Mouse (Mus musculus) small intestine, adult 2 months (tissue): ENCODE data around the gene Slc35f1. TPM values are rescaled to one million over a fixed set of nuclear protein-coding genes. Genes with fewer than 3 reads are reported as not detected.

Experiments
- H3K27ac ChIP-seq: fragments of 200-500 bp; 2 replicates; pipeline ENCODE4 v1.5.1; 2012; ENCODE audit warnings: low read depth, low read length, control low read depth, inconsistent platforms; ENCODE audit not compliant: insufficient read depth
- H3K27me3 ChIP-seq: fragments of 200-500 bp; 2 replicates; pipeline ENCODE4 v1.6.1; 2012; ENCODE audit warnings: mild to moderate bottlenecking, moderate library complexity, low read length, inconsistent platforms; ENCODE audit not compliant: control insufficient read depth, insufficient read depth
- H3K36me3 ChIP-seq: fragments of 200-500 bp; 2 replicates; pipeline ENCODE4 v1.6.1; 2012; ENCODE audit warnings: mild to moderate bottlenecking, low read length, control low read depth, inconsistent platforms; ENCODE audit not compliant: control insufficient read depth, insufficient read depth
- H3K4me1 ChIP-seq: fragments of 200-500 bp; 2 replicates; pipeline ENCODE4 v1.6.1; 2012; ENCODE audit warnings: low read length, inconsistent platforms, mixed read lengths; ENCODE audit not compliant: control insufficient read depth, insufficient read depth, insufficient read length
- H3K4me3 ChIP-seq: fragments of 200-500 bp; 2 replicates; pipeline ENCODE4 v1.5.1; 2012; ENCODE audit warnings: low read depth, mild to moderate bottlenecking, control low read depth, inconsistent platforms, low read length, moderate library complexity
- CTCF ChIP-seq: fragments of 200-500 bp; IDR thresholded peaks from 2 replicates; pipeline ENCODE4 v1.5.1; 2012; ENCODE audit warnings: low read depth, mild to moderate bottlenecking, control low read depth, inconsistent platforms, low read length, moderate library complexity, mixed read lengths; ENCODE audit not compliant: insufficient replicate concordance, insufficient read length; ENCODE audit errors: extremely low read depth
- POLR2A ChIP-seq: fragments of 200-500 bp; IDR thresholded peaks from 2 replicates; pipeline ENCODE4 v1.6.1; 2012; ENCODE audit warnings: low read depth, mild to moderate bottlenecking, control low read depth, inconsistent platforms, low read length, moderate library complexity
- WGBS: fragments of 180-500 bp; shearing (Covaris S2); methylation state at CpG from one replicate; pipeline ENCODE4 v1.1.7; 2018; 5-methylcytosine and 5-hydroxymethylcytosine counted together
- polyA plus RNA-seq: library from polyadenylated mRNA; depleted of rRNA; stranded (reverse); fragments of >200 nt; gene quantifications from 2 replicates; pipeline ENCODE4 v1.2.3, GENCODE M21; 2012

Gene Slc35f1
- polyA plus RNA-seq, 1 experiment: 0.41 TPM

DNA sequence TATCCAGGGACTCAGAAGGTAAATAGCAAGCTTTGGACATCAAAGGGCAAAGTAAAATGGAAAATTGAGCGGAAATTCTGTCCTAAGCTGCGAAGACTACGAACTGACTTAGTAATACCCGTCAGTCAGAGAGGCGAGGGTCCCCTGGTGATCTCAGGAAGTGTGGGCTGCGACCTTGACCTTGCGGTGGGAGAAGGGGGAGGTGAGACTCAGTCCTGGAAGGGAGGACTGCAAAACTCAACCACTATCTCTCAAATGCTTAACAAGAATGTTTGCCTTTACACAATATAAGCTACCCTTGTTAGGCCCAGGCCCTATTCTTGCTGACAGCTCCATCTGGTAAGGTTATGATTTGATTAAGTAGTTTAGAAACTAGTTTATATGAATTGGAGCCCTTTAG lies 466.0 kb downstream of the Slc35f1 start:
- Histone ChIP-seq H3K27ac (no peak overlapping the region), H3K27me3 (no peaks in the 10 kb centered on the region), H3K4me1 (no peaks in the 10 kb centered on the region), H3K4me3 (no peak overlapping the region), H3K36me3 (no peaks in the 10 kb centered on the region)
- 59% methylated on average over 7 of the region's 7 CpGs for WGBS
- no peak for TF ChIP-seq CTCF

DNA sequence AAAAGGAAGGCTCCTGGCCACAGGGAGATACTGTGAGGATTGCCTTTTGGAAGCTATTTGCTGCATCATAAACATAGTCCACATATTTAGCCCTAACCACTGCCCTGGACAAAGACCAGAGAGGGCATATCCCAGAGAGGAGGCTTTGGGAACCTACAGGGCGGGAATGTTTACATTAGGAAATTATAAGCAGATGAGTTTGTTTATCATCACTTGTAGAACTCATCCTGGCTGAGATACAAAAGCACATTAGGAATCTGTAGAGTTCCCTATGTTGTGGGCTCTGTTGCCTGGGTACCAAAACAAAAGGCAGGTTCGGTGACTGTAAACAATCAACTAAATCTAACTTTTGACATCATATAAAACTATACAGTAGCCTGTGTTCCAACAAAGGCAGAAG lies 467.4 kb downstream of the Slc35f1 start:
- Histone ChIP-seq H3K27ac (no peak overlapping the region), H3K4me1 (no peaks in the 10 kb centered on the region), H3K27me3 (no peaks in the 10 kb centered on the region), H3K36me3 (no peaks in the 10 kb centered on the region), H3K4me3 (no peak overlapping the region)
- WGBS: 73% methylated on average over 2 of the region's 2 CpGs
- TF ChIP-seq CTCF (no peak), POLR2A (no peak)
